Mouse (Mus musculus) stomach, embryonic 14.5 days (tissue): Measurements from ENCODE around the gene Cdr1. TPM values are rescaled to one million over a fixed set of nuclear protein-coding genes. Genes with fewer than 3 reads are reported as not detected.

Source experiments
- microRNA-seq: library from miRNA; unstranded; fragments of <30 nt; microRNA quantifications from one replicate; pipeline ENCODE4, GENCODE M21; 2016
- polyA plus RNA-seq: library from polyadenylated mRNA; unstranded; fragments of >200 nt; fragmentation: Nextera tagmentation; extraction: Ambion mirVana; gene quantifications from 2 replicates; pipeline ENCODE4 v1.2.1, GENCODE M21; 2014

The Cdr1 gene
- polyA plus RNA-seq, 1 experiment from 2014 or later: 0.49 TPM

Small RNA genes within 50 kb of the gene (microRNA-seq; reads per million reads assigned to microRNA genes)
- gene Gm24396: not detected
